Mouse (Mus musculus) testis, adult 2 months (tissue): ENCODE results near the gene Rundc1. TPM values are rescaled to one million over a fixed set of nuclear protein-coding genes. Genes with fewer than 3 reads are reported as not detected.
A peak's percentile ranks its signal among the peaks of the same experiment; 100 is the strongest.
"Not testable (repeated sequence)": the region's sequence is repeated elsewhere in the genome, so short reads cannot be mapped to it uniquely, and the experiment has no call there.

Experiments
- H3K27ac ChIP-seq: fragments of 200-500 bp; 2 replicates; pipeline ENCODE4 v1.5.1; 2012; ENCODE audit warnings: low read depth, low read length; ENCODE audit not compliant: control insufficient read depth, insufficient read depth
- H3K27me3 ChIP-seq: fragments of 200-500 bp; 2 replicates; pipeline ENCODE4 v1.6.1; 2012; ENCODE audit warnings: mild to moderate bottlenecking, low read length, moderate library complexity; ENCODE audit not compliant: control insufficient read depth, insufficient read depth
- H3K36me3 ChIP-seq: fragments of 200-500 bp; 2 replicates; pipeline ENCODE4 v1.6.1; 2012; ENCODE audit warnings: mild to moderate bottlenecking, low read length; ENCODE audit not compliant: control insufficient read depth, insufficient read depth
- H3K4me1 ChIP-seq: fragments of 200-500 bp; 2 replicates; pipeline ENCODE4 v1.6.1; 2012; ENCODE audit warnings: low read length; ENCODE audit not compliant: control insufficient read depth, insufficient read depth
- H3K4me3 ChIP-seq: fragments of 200-500 bp; 2 replicates; pipeline ENCODE4 v1.5.1; 2012; ENCODE audit warnings: low read depth, mild to moderate bottlenecking, low read length, moderate library complexity, mixed read lengths; ENCODE audit not compliant: control insufficient read depth
- CTCF ChIP-seq: fragments of 200-500 bp; IDR thresholded peaks from 2 replicates; pipeline ENCODE4 v1.5.1; 2012; ENCODE audit warnings: low read depth, mild to moderate bottlenecking, inconsistent platforms, low read length, moderate library complexity; ENCODE audit not compliant: control insufficient read depth, insufficient read depth, insufficient replicate concordance
- POLR2A ChIP-seq: fragments of 200-500 bp; IDR thresholded peaks from 2 replicates; pipeline ENCODE4 v1.6.1; 2012; ENCODE audit warnings: low read depth, mild to moderate bottlenecking, inconsistent platforms, low read length, moderate library complexity; ENCODE audit not compliant: control insufficient read depth
- polyA plus RNA-seq: library from polyadenylated mRNA; depleted of rRNA; stranded (reverse); fragments of >200 nt; gene quantifications from 2 replicates; pipeline ENCODE4 v1.2.3, GENCODE M21; 2012

Gene Rundc1
- polyA plus RNA-seq, 1 experiment, result 9.4 TPM

GRCm38 (mm10) chr11:101447786-101448185 is 22.9 kb downstream of the Rundc1 start:
- TF ChIP-seq CTCF (no peak), POLR2A (no peak)
- Histone ChIP-seq H3K36me3 (peaks cover 4% of the 10 kb centered on the region), H3K27ac (no peak overlapping the region), H3K4me1 (no peaks in the 10 kb centered on the region), H3K4me3 (no peak overlapping the region), H3K27me3 (no peaks in the 10 kb centered on the region)

GRCm38 (mm10) chr11:101448274-101448746 is 23.4 kb downstream of the Rundc1 start, which contains the start of gene Ifi35:
Gene Ifi35 (plus strand): TSS chr11:101448407.
- H3K27me3 ChIP-seq, result no peaks in the 10 kb centered on the region
- H3K36me3 ChIP-seq, result peaks cover 4% of the 10 kb centered on the region
- peak within 1 kb of the TSS; percentile 69 for H3K4me3 ChIP-seq
- H3K27ac ChIP-seq, result peak within 1 kb of the TSS; percentile 59
- no peaks in the 10 kb centered on the region for H3K4me1 ChIP-seq
- TF ChIP-seq POLR2A (peak; percentile 38; the same call in 1 of the 2 replicates), CTCF (no peak)

GRCm38 (mm10) chr11:101448899-101449298 is 24.0 kb downstream of the Rundc1 start:
- Histone ChIP-seq H3K36me3 (peaks cover 2% of the 10 kb centered on the region), H3K27ac (peak overlapping the region; percentile 59), H3K27me3 (no peaks in the 10 kb centered on the region), H3K4me3 (no peak overlapping the region; the same call in 1 of the 2 replicates), H3K4me1 (no peaks in the 10 kb centered on the region)
- TF ChIP-seq POLR2A, result no peak
- no peak for TF ChIP-seq CTCF

GRCm38 (mm10) chr11:101449596-101449995 is 24.7 kb downstream of the Rundc1 start:
- H3K4me3 ChIP-seq, H3K4me1 ChIP-seq, H3K27me3 ChIP-seq, H3K36me3 ChIP-seq, H3K27ac ChIP-seq: not testable (repeated sequence)

GRCm38 (mm10) chr11:101450394-101450793 is 25.5 kb downstream of the Rundc1 start:
- Histone ChIP-seq H3K4me1 (no peaks in the 10 kb centered on the region), H3K36me3 (no peaks in the 10 kb centered on the region), H3K4me3 (no peak overlapping the region), H3K27me3 (no peaks in the 10 kb centered on the region), H3K27ac (no peak overlapping the region)
- TF ChIP-seq POLR2A (no peak), CTCF (no peak)

- Histone ChIP-seq H3K27me3 (no peaks in the 10 kb centered on the region), H3K4me3 (no peak overlapping the region), H3K4me1 (no peaks in the 10 kb centered on the region), H3K36me3 (no peaks in the 10 kb centered on the region), H3K27ac (no peak overlapping the region)
- no peak for TF ChIP-seq POLR2A
- TF ChIP-seq CTCF, result no peak
Observed at GRCm38 (mm10) chr11:101451536-101451935, 26.7 kb downstream of the Rundc1 start.

GRCm38 (mm10) chr11:101452093-101452774 is 27.3 kb downstream of the Rundc1 start:
- TF ChIP-seq CTCF (no peak), POLR2A (no peak)
- H3K27me3 ChIP-seq, result no peaks in the 10 kb centered on the region
- H3K36me3 ChIP-seq, result no peaks in the 10 kb centered on the region
- no peak overlapping the region for H3K4me3 ChIP-seq
- H3K27ac ChIP-seq, result no peak overlapping the region
- H3K4me1 ChIP-seq, result no peaks in the 10 kb centered on the region
